Mouse (Mus musculus) intestine, embryonic 15.5 days (tissue): ENCODE data around the gene Zfp9. TPM values are rescaled to one million over a fixed set of nuclear protein-coding genes. Genes with fewer than 3 reads are reported as not detected.
A peak's percentile ranks its signal among the peaks of the same experiment; 100 is the strongest.

Source experiments
- ATAC-seq: fragments of 200-750 bp; cut with Nextera tagmentation; 2 replicates; pipeline ENCODE4 v1.8.0; 2017; ENCODE audit warnings: moderate TSS enrichment, moderate library complexity
- H3K27ac ChIP-seq: fragments of 300-500 bp; sonication (generic); 2 replicates; pipeline ENCODE4 v1.5.1; 2015; ENCODE audit warnings: mild to moderate bottlenecking, inconsistent platforms
- H3K27me3 ChIP-seq: fragments of 300-500 bp; sonication (generic); replicated peaks from 2 replicates; pipeline ENCODE4 v1.6.1; 2015; ENCODE audit warnings: inconsistent platforms
- H3K36me3 ChIP-seq: fragments of 300-500 bp; sonication (generic); 2 replicates; pipeline ENCODE4 v1.6.1; 2015; ENCODE audit warnings: inconsistent platforms
- H3K4me1 ChIP-seq: fragments of 300-500 bp; sonication (generic); replicated peaks from 2 replicates; pipeline ENCODE4 v1.6.1; 2015; ENCODE audit warnings: inconsistent platforms
- H3K4me2 ChIP-seq: fragments of 300-500 bp; sonication (generic); replicated peaks from 2 replicates; pipeline ENCODE4 v1.6.1; 2015; ENCODE audit warnings: mild to moderate bottlenecking, inconsistent platforms
- H3K4me3 ChIP-seq: fragments of 300-500 bp; sonication (generic); replicated peaks from 2 replicates; pipeline ENCODE4 v1.5.1; 2015; ENCODE audit warnings: inconsistent platforms
- H3K9ac ChIP-seq: fragments of 300-500 bp; sonication (generic); 2 replicates; pipeline ENCODE4 v1.6.1; 2015; ENCODE audit warnings: inconsistent platforms
- H3K9me3 ChIP-seq: fragments of 300-500 bp; sonication (generic); 2 replicates; pipeline ENCODE4 v1.6.1; 2016; ENCODE audit warnings: inconsistent platforms
- WGBS: fragments of 180-500 bp; shearing (Covaris S2); methylation state at CpG from one replicate; pipeline ENCODE4 v1.1.7; 2015; 5-methylcytosine and 5-hydroxymethylcytosine counted together
- polyA plus RNA-seq: library from polyadenylated mRNA; unstranded; fragments of >200 nt; fragmentation: Nextera tagmentation; extraction: Ambion mirVana; gene quantifications from 2 replicates; pipeline ENCODE4 v1.2.1, GENCODE M21; 2015

The Zfp9 gene
- polyA plus RNA-seq, result 7.2 and 7.5 TPM in 2 replicates

GRCm38 (mm10) chr6:118478957-118479708 is at the start of gene Zfp9:
Zfp9 (minus strand) TSS chr6:118479320.
- Histone ChIP-seq H3K4me1 (no peaks in the 10 kb centered on the region), H3K9me3 (no peaks in the 10 kb centered on the region)
- WGBS, result under 1% methylated on average over 44 of the region's 57 CpGs

GRCm38 (mm10) chr6:118520668-118521067 is 41.5 kb upstream of the Zfp9 start:
- H3K4me2 ChIP-seq, result no peak overlapping the region
- no peak overlapping the region for H3K4me3 ChIP-seq
- H3K9ac ChIP-seq, result no peak overlapping the region
- H3K27ac ChIP-seq, result no peak overlapping the region
- no peaks in the 10 kb centered on the region for H3K4me1 ChIP-seq
- no peak for ATAC-seq
- H3K36me3 ChIP-seq, result peaks cover 18% of the 10 kb centered on the region
- 91% methylated on average over 7 of the region's 7 CpGs for WGBS
- no peaks in the 10 kb centered on the region for H3K9me3 ChIP-seq
- H3K27me3 ChIP-seq, result no peaks in the 10 kb centered on the region

More at GRCm38 (mm10) chr6:118478957-118479708, at the start of gene Zfp9:
- Histone ChIP-seq H3K27ac (peak within 1 kb of the TSS; percentile 86), H3K9ac (peak within 1 kb of the TSS; percentile 76), H3K4me2 (peak within 1 kb of the TSS; percentile 79), H3K36me3 (no peaks in the 10 kb centered on the region), H3K27me3 (0 out of 2 replicates have a peak, but pooled peaks cover 2% of the 10 kb centered on the region), H3K4me3 (peak within 1 kb of the TSS; percentile 58)
- peak; percentile 96 for ATAC-seq

- Histone ChIP-seq H3K27me3 (no peaks in the 10 kb centered on the region), H3K4me2 (no peak overlapping the region), H3K4me3 (no peak overlapping the region), H3K9ac (no peak overlapping the region), H3K4me1 (no peaks in the 10 kb centered on the region), H3K9me3 (no peaks in the 10 kb centered on the region), H3K36me3 (peaks cover 5% of the 10 kb centered on the region; the same call in 1 of the 2 replicates), H3K27ac (no peak overlapping the region)
- ATAC-seq, result no peak
- 90% methylated on average over 12 of the region's 12 CpGs for WGBS
These were observed 34.4 kb upstream of the Zfp9 start for GRCm38 (mm10) chr6:118513335-118514012.

- Histone ChIP-seq H3K9ac (no peak overlapping the region), H3K9me3 (no peaks in the 10 kb centered on the region), H3K27me3 (no peaks in the 10 kb centered on the region), H3K36me3 (peaks cover 2% of the 10 kb centered on the region; the same call in 1 of the 2 replicates), H3K27ac (no peak overlapping the region), H3K4me1 (no peaks in the 10 kb centered on the region), H3K4me3 (no peak overlapping the region), H3K4me2 (no peak overlapping the region)
- 83% methylated on average over 7 of the region's 7 CpGs for WGBS
- no peak for ATAC-seq
These were observed 19.9 kb upstream of the Zfp9 start for GRCm38 (mm10) chr6:118499010-118499409.

- ATAC-seq, result no peak
- H3K9me3 ChIP-seq, result no peaks in the 10 kb centered on the region
These were observed 3.0 kb upstream of the Zfp9 start for GRCm38 (mm10) chr6:118482125-118482524.

GRCm38 (mm10) chr6:118477875-118478785 is 990 bp downstream of the Zfp9 start:
- Histone ChIP-seq H3K9ac (peak overlapping the region; percentile 20; the same call in 1 of the 2 replicates), H3K4me2 (peak overlapping the region; percentile 79), H3K4me1 (no peaks in the 10 kb centered on the region), H3K36me3 (no peaks in the 10 kb centered on the region), H3K27ac (no peak overlapping the region), H3K4me3 (peak overlapping the region; percentile 58), H3K9me3 (no peaks in the 10 kb centered on the region), H3K27me3 (0 out of 2 replicates have a peak, but pooled peaks cover 2% of the 10 kb centered on the region)
- ATAC-seq, result 0 out of 2 replicates have a peak, but pooled peaks have one; percentile 24
- WGBS, result 35% methylated on average over 10 of the region's 10 CpGs

More at GRCm38 (mm10) chr6:118482125-118482524, 3.0 kb upstream of the Zfp9 start:
- 79% methylated on average over 1 of the region's 1 CpGs for WGBS
- Histone ChIP-seq H3K36me3 (no peaks in the 10 kb centered on the region), H3K27me3 (0 out of 2 replicates have a peak, but pooled peaks cover 2% of the 10 kb centered on the region), H3K27ac (no peak overlapping the region), H3K4me1 (no peaks in the 10 kb centered on the region), H3K9ac (no peak overlapping the region), H3K4me2 (no peak overlapping the region), H3K4me3 (no peak overlapping the region)

- Histone ChIP-seq H3K36me3 (no peaks in the 10 kb centered on the region; the same call in 1 of the 2 replicates), H3K9me3 (no peaks in the 10 kb centered on the region), H3K4me3 (no peak overlapping the region), H3K9ac (no peak overlapping the region), H3K27ac (no peak overlapping the region), H3K4me2 (no peak overlapping the region), H3K27me3 (no peaks in the 10 kb centered on the region), H3K4me1 (no peaks in the 10 kb centered on the region)
- ATAC-seq, result no peak
- 87% methylated on average over 15 of the region's 15 CpGs for WGBS
These were observed 16.9 kb downstream of the Zfp9 start for GRCm38 (mm10) chr6:118462069-118462705.

GRCm38 (mm10) chr6:118457726-118458125 is 21.4 kb downstream of the Zfp9 start:
- Histone ChIP-seq H3K4me1 (peaks cover 3% of the 10 kb centered on the region; the same call in 1 of the 2 replicates), H3K4me3 (no peak overlapping the region), H3K9me3 (no peaks in the 10 kb centered on the region), H3K9ac (no peak overlapping the region), H3K27ac (no peak overlapping the region), H3K27me3 (no peaks in the 10 kb centered on the region), H3K36me3 (no peaks in the 10 kb centered on the region), H3K4me2 (no peak overlapping the region)
- 95% methylated on average over 1 of the region's 1 CpGs for WGBS
- ATAC-seq, result no peak

- H3K4me2 ChIP-seq, result peak within 1 kb of the TSS; percentile 80
- peaks cover 3% of the 10 kb centered on the region; the same call in 1 of the 2 replicates for H3K4me1 ChIP-seq
- H3K9ac ChIP-seq, result peak within 1 kb of the TSS; percentile 76
- ATAC-seq, result peak; percentile 97
- H3K36me3 ChIP-seq, result no peaks in the 10 kb centered on the region
- H3K27ac ChIP-seq, result peak within 1 kb of the TSS; percentile 90
- WGBS, result under 1% methylated on average over 43 of the region's 43 CpGs
- peak within 1 kb of the TSS; percentile 69 for H3K4me3 ChIP-seq
- no peaks in the 10 kb centered on the region for H3K27me3 ChIP-seq
- no peaks in the 10 kb centered on the region for H3K9me3 ChIP-seq
These were observed 24.0 kb downstream of the Zfp9 start, which contains the start of gene Zfp248 for GRCm38 (mm10) chr6:118455042-118455631. Zfp248 (minus strand) TSS chr6:118455528.

- Histone ChIP-seq H3K9ac (peak overlapping the region; percentile 76), H3K4me1 (peaks cover 3% of the 10 kb centered on the region; the same call in 1 of the 2 replicates), H3K9me3 (no peaks in the 10 kb centered on the region), H3K27ac (no peak overlapping the region; the same call in 1 of the 2 replicates), H3K36me3 (no peaks in the 10 kb centered on the region), H3K4me3 (peak overlapping the region; percentile 69), H3K4me2 (peak overlapping the region; percentile 80), H3K27me3 (no peaks in the 10 kb centered on the region)
- ATAC-seq, result no peak
- 36% methylated on average over 8 of the region's 8 CpGs for WGBS
These were observed 24.7 kb downstream of the Zfp9 start for GRCm38 (mm10) chr6:118454452-118454851.

- no peak for ATAC-seq
- no peaks in the 10 kb centered on the region for H3K4me1 ChIP-seq
- no peak overlapping the region for H3K4me3 ChIP-seq
- H3K27ac ChIP-seq, result no peak overlapping the region
- no peaks in the 10 kb centered on the region for H3K27me3 ChIP-seq
- WGBS, result 85% methylated on average over 4 of the region's 4 CpGs
- H3K36me3 ChIP-seq, result peaks cover 17% of the 10 kb centered on the region
- H3K9ac ChIP-seq, result no peak overlapping the region
- H3K9me3 ChIP-seq, result no peaks in the 10 kb centered on the region
- H3K4me2 ChIP-seq, result no peak overlapping the region
These were observed 47.6 kb downstream of the Zfp9 start for GRCm38 (mm10) chr6:118431502-118431901.
